In genomic region chr13:32900639-32901038, GRCm38 (mm10) we compare ENCODE assay signal across 8 mouse cellular contexts. TPM values are rescaled to one million over a fixed set of nuclear protein-coding genes. Genes with fewer than 3 reads are reported as not detected.
A peak's percentile ranks its signal among the peaks of the same experiment; 100 is the strongest.
DNase-seq lines count a peak whose midpoint lies in the region; ATAC-seq and TF ChIP-seq lines count a peak whose summit lies in the region.

No protein-coding gene starts in this region.

- intact Hi-C loops in left cerebral cortex, postnatal 25 days (cut with DNase I): loop anchor here (5.0 kb wide), 1 partner anchor 922 kb away; no protein-coding TSS in a partner anchor
- intact Hi-C loops in left cerebral cortex, postnatal 36 days (cut with DNase I): loop anchor here (5.0 kb wide), 2 partner anchors 922 to 997 kb away; no protein-coding TSS in a partner anchor

- peak; percentile 59; the same call in 1 of the 2 replicates for TF ChIP-seq CTCF in brain, embryonic 14.5 days (IDR thresholded peaks at IDR 0.05; ENCODE audit: borderline replicate concordance, extremely low read depth, insufficient read depth, insufficient read length)

- no peaks in the 10 kb centered on the region for H3K36me3 ChIP-seq in splenic B cell, adult 2 months (ENCODE audit: control insufficient read depth, insufficient read depth, low read length, poor library complexity, severe bottlenecking)

- DNase-seq in adrenal gland, adult 2 months: peak; percentile 63
- DNase-seq in adrenal gland, postnatal 4 days (ENCODE audit: low spot score in 2 of 2): no peak
- DNase-seq in left cerebral cortex, postnatal 25 days (ENCODE audit: low spot score in 2 of 2): peak; percentile 18 to 36
- DNase-seq in left cerebral cortex, postnatal 36 days (ENCODE audit: low spot score in 2 of 2): no peak
- DNase-seq in brain, embryonic 14.5 days (ENCODE audit: low read depth): peak; percentile 33
- DNase-seq in lung, adult 18-20 months: peak; percentile 44 to 55
- peak; percentile 84 for DNase-seq in splenic B cell, adult 2 months (ENCODE audit: low read depth, low spot score)

- no peaks in the 10 kb centered on the region for H3K27me3 ChIP-seq in splenic B cell, adult 2 months (ENCODE audit: control insufficient read depth, insufficient read depth, low read length, poor library complexity, severe bottlenecking)

- no peak for TF ChIP-seq POLR2A in brain, embryonic 14.5 days (IDR thresholded peaks at IDR 0.05; ENCODE audit: borderline replicate concordance, extremely low read depth, insufficient read depth, insufficient read length, poor library complexity, severe bottlenecking)

- ATAC-seq in hematopoietic stem cell, adult 5-6 weeks (replicated peaks in 1 of 2; ENCODE audit: insufficient read depth in 1 of 2, low FRiP score in 2 of 2, low TSS enrichment in 1 of 2, low read depth in 1 of 2, poor library complexity in 2 of 2, severe bottlenecking in 2 of 2): peak; percentile 74 to 83

RNA-seq across cellular contexts. Expression of gene Serpinb1c, which starts 2.6 kb away (rescaled TPM):
- not detected for total RNA-seq in adrenal gland, adult 2 months (2021)
- polyA plus RNA-seq in adrenal gland, adult 2 months (2012; rRNA removed): not detected in 2 replicates
- total RNA-seq in adrenal gland, postnatal 4 days (2021): under 1 TPM in 1 of 2 experiments, not detected in 1; 0.31 TPM
- total RNA-seq in left cerebral cortex, postnatal 25 days (2021): not detected
- under 1 TPM in 1 of 2 experiments, not detected in 1; 0.43 TPM for total RNA-seq in left cerebral cortex, postnatal 36 days (2021)
- not detected in 2 replicates for polyA plus RNA-seq in brain, embryonic 14.5 days (2012; rRNA removed)
- not detected in 2 replicates for total RNA-seq in hematopoietic stem cell, adult 5-6 weeks (2017)

RNA-seq across cellular contexts. Expression of gene Serpinb1a, which starts 49.7 kb away (rescaled TPM):
- 10 to 100 TPM; 22.7 to 71.9 TPM for total RNA-seq in adrenal gland, adult 2 months (2021)
- 17.6 and 31.2 TPM in 2 replicates for polyA plus RNA-seq in adrenal gland, adult 2 months (2012; rRNA removed)
- total RNA-seq in adrenal gland, postnatal 4 days (2021): 10 to 100 TPM; 32.7 to 41.3 TPM
- total RNA-seq in left cerebral cortex, postnatal 25 days (2021): 1 to 10 TPM; 2.5 to 3.8 TPM
- 1 to 10 TPM; 2.2 to 4.4 TPM for total RNA-seq in left cerebral cortex, postnatal 36 days (2021)
- 0.85 and 1.4 TPM in 2 replicates for polyA plus RNA-seq in brain, embryonic 14.5 days (2012; rRNA removed)
- 253 and 288 TPM in 2 replicates for total RNA-seq in hematopoietic stem cell, adult 5-6 weeks (2017)

Comparison
In these comparisons a context has a peak if more than half of its experiments do, and no peak if none do; other contexts are left out.
1. DNase-seq: peak in adrenal gland, adult 2 months (single experiment), left cerebral cortex, postnatal 25 days (2 of 2), brain, embryonic 14.5 days (single experiment), lung, adult 18-20 months (2 of 2) and splenic B cell, adult 2 months (single experiment); none in adrenal gland, postnatal 4 days (0 of 2) and left cerebral cortex, postnatal 36 days (0 of 2).
2. RNA of gene Serpinb1a, which starts 49.7 kb away (total RNA-seq): 253 to 288 TPM in hematopoietic stem cell, adult 5-6 weeks, 22.7 to 71.9 TPM in adrenal gland, adult 2 months and 32.7 to 41.3 TPM in adrenal gland, postnatal 4 days; 2.2 to 4.4 TPM in left cerebral cortex, postnatal 36 days and 2.5 to 3.8 TPM in left cerebral cortex, postnatal 25 days; every median in the first group is over 4 times any median in the second.